Mouse (Mus musculus): Measurements from ENCODE around the gene Vmn2r19. TPM values are rescaled to one million over a fixed set of nuclear protein-coding genes. Genes with fewer than 3 reads are reported as not detected.

The Vmn2r19 gene
- not detected in 2 replicates for polyA plus RNA-seq (2015; fragmentation: Nextera tagmentation; extraction: Ambion mirVana)

DNA sequence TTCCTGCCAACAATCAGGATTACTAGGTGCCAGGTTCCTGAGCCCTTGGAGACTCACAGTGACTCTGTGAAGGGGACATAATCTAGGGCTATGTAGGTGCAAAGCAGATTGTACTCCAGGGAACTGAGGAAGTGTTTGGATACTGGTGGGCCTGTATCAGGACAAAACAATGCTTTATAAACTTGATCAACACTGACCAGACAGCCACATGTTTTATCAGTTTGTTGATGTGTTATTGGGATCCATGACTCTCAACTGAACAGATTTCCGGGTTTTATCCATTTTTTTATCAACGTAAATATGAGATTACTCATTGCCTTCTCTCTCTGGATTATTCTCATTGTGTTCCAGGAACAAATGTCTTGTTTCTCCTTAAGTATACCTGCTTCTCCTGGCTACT lies at the start of gene Vmn2r19:
Gene Vmn2r19 (plus strand): TSS at position 301 of the 400 bp plus-strand sequence.
- no peak within 1 kb of the TSS for H3K27ac ChIP-seq (ENCODE audit: low read length)
- no peak within 1 kb of the TSS for H3K4me2 ChIP-seq (ENCODE audit: low read depth, low read length)
- no peak within 1 kb of the TSS for H3K4me3 ChIP-seq (ENCODE audit: low read length)
- no peak within 1 kb of the TSS for H3K9ac ChIP-seq (ENCODE audit: low read length)
- H3K36me3 ChIP-seq (ENCODE audit: control insufficient read depth, insufficient read depth): no peaks in the 10 kb centered on the region
- 78% methylated on average over 2 of the region's 2 CpGs for WGBS
- H3K4me1 ChIP-seq (ENCODE audit: control insufficient read depth, insufficient read depth, low read length): no peaks in the 10 kb centered on the region
- H3K27me3 ChIP-seq (ENCODE audit: control insufficient read depth, insufficient read depth, low read length): no peaks in the 10 kb centered on the region
- H3K9me3 ChIP-seq (replicated peaks; ENCODE audit: control insufficient read depth, low read length): no peaks in the 10 kb centered on the region; the same call in 1 of the 2 replicates
- no peak for ATAC-seq (replicated peaks; ENCODE audit: extremely low read depth, insufficient read depth, low FRiP score)

DNA sequence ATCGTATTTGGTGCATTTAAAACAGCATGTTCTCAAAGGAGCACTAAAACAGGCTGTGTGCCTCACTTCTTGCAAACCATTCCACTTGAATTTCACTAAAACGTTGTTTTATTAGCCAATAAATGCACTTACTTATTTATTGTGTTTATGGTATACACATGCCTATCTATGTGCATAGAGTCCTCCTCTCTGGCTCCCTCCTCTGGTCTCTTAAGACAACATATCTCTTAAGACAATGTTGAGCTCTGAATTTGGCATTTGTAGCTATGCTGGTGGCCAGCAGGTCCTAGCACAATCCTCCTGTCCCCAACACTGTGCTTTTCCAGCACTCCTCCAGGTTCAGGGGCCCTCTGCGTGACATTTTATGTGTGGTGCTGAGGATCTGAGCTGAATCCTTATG lies 49.2 kb upstream of the Vmn2r19 start:
- H3K27me3 ChIP-seq (ENCODE audit: control insufficient read depth, insufficient read depth, low read length): no peaks in the 10 kb centered on the region
- no peak for ATAC-seq (replicated peaks; ENCODE audit: extremely low read depth, insufficient read depth, low FRiP score)
- H3K4me2 ChIP-seq (ENCODE audit: low read depth, low read length): no peak overlapping the region
- H3K9me3 ChIP-seq (replicated peaks; ENCODE audit: control insufficient read depth, low read length): no peaks in the 10 kb centered on the region; the same call in 1 of the 2 replicates
- H3K9ac ChIP-seq (ENCODE audit: low read length): no peak overlapping the region
- WGBS: 70% methylated on average over 3 of the region's 3 CpGs
- H3K4me1 ChIP-seq (ENCODE audit: control insufficient read depth, insufficient read depth, low read length): no peaks in the 10 kb centered on the region
- H3K36me3 ChIP-seq (ENCODE audit: control insufficient read depth, insufficient read depth): no peaks in the 10 kb centered on the region
- H3K27ac ChIP-seq (ENCODE audit: low read length): no peak overlapping the region
- H3K4me3 ChIP-seq (ENCODE audit: low read length): no peak overlapping the region

DNA sequence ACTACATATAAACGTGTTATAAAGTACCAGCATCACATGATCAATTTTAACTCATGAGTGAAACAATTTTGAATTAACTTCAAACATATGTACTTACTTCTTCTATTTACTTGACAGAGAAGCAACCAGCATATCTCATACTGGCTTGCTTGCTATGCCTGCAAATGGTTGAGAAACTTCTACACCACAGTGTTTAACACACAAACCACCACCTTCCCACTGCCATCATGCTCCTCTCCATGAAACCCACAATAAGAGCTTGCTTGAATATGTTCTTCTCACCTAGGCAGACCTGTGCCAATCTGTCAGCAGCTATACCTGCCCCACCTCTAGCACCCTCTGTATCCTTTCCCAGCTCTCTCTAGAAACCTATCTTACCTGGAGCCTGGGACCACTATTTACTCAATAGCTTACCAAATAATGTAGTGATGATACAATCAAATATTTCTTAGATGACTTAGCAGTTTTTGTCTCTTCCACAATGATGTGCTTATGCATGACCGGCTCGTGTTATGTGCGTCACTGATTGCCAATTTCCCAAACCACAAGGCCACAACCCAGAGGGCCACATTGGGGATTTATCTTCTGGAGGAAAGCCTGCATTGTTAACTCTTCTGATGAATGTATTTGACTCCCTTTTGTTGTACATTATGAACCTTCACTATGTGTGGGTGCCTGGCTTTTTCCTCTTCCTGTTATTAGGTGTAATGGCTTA lies 48.1 kb upstream of the Vmn2r19 start:
- Histone ChIP-seq H3K36me3 (ENCODE audit: control insufficient read depth, insufficient read depth) (no peaks in the 10 kb centered on the region), H3K4me3 (ENCODE audit: low read length) (no peak overlapping the region), H3K27me3 (ENCODE audit: control insufficient read depth, insufficient read depth, low read length) (no peaks in the 10 kb centered on the region), H3K27ac (ENCODE audit: low read length) (no peak overlapping the region), H3K9ac (ENCODE audit: low read length) (no peak overlapping the region), H3K4me2 (ENCODE audit: low read depth, low read length) (no peak overlapping the region), H3K9me3 (replicated peaks; ENCODE audit: control insufficient read depth, low read length) (no peaks in the 10 kb centered on the region; the same call in 1 of the 2 replicates), H3K4me1 (ENCODE audit: control insufficient read depth, insufficient read depth, low read length) (no peaks in the 10 kb centered on the region)
- 69% methylated on average over 4 of the region's 4 CpGs for WGBS
- ATAC-seq (replicated peaks; ENCODE audit: extremely low read depth, insufficient read depth, low FRiP score): no peak

DNA sequence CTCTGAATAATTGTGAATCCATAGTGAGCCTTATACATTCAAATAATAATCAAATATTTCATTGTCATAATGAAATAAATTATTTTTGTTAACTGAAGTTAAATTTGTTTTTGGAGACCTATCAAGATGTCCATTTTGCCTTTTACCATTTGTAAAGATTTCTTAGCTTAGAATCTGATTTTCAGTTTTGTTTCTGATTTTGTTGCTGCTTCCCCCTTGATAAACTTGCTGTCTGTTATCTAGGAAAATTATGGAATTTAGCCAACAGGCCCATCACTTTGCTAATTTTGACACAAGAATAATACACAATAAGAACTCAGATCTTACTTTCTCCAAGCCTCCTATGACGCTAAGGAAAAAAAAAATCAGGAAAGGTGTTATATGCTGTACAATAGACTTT lies 47.3 kb upstream of the Vmn2r19 start:
- H3K36me3 ChIP-seq (ENCODE audit: control insufficient read depth, insufficient read depth): no peaks in the 10 kb centered on the region
- H3K4me3 ChIP-seq (ENCODE audit: low read length): no peak overlapping the region
- H3K9ac ChIP-seq (ENCODE audit: low read length): no peak overlapping the region
- no peaks in the 10 kb centered on the region for H3K27me3 ChIP-seq (ENCODE audit: control insufficient read depth, insufficient read depth, low read length)
- no peak overlapping the region for H3K27ac ChIP-seq (ENCODE audit: low read length)
- no peaks in the 10 kb centered on the region; the same call in 1 of the 2 replicates for H3K9me3 ChIP-seq (replicated peaks; ENCODE audit: control insufficient read depth, low read length)
- ATAC-seq (replicated peaks; ENCODE audit: extremely low read depth, insufficient read depth, low FRiP score): no peak
- H3K4me2 ChIP-seq (ENCODE audit: low read depth, low read length): no peak overlapping the region
- no peaks in the 10 kb centered on the region for H3K4me1 ChIP-seq (ENCODE audit: control insufficient read depth, insufficient read depth, low read length)
- WGBS: 69% methylated on average over 1 of the region's 1 CpGs

DNA sequence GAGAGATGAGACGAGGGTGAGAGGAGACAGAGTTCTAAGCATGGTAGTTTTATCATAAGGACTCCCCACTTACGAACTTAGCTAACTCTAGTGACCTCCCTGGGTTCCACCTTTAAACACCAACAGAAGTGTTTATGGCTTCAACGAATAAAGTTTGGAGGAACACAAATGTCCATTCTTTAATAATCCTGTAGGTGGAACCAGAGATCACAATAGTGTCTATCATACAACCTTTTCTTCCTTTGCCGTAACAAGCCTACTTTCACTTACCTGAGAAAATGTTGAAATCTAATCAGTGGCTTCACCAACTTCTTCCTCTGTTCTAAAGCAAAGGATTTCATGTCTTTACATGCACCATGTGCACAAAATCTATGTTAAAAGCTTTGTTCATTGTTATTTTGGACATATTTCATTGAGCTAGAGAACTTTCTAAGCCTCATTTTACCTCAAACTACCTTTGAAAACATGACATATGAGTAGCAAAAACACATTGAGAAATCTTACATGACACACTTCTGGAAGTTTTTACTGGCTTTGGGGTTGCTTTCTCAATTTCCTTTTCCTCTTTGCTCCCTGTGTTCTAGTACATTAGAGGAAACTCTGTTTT lies 46.5 kb upstream of the Vmn2r19 start, which contains the start of gene Clec4d:
Gene Clec4d (plus strand): TSS at position 557 of the 607 bp plus-strand sequence.
- no peak for ATAC-seq (replicated peaks; ENCODE audit: extremely low read depth, insufficient read depth, low FRiP score)
- WGBS: 62% methylated on average over 4 of the region's 4 CpGs
- no peaks in the 10 kb centered on the region for H3K36me3 ChIP-seq (ENCODE audit: control insufficient read depth, insufficient read depth)
- no peak within 1 kb of the TSS for H3K27ac ChIP-seq (ENCODE audit: low read length)
- no peak within 1 kb of the TSS for H3K4me3 ChIP-seq (ENCODE audit: low read length)
- H3K27me3 ChIP-seq (ENCODE audit: control insufficient read depth, insufficient read depth, low read length): no peaks in the 10 kb centered on the region
- H3K9me3 ChIP-seq (replicated peaks; ENCODE audit: control insufficient read depth, low read length): no peaks in the 10 kb centered on the region; the same call in 1 of the 2 replicates
- H3K9ac ChIP-seq (ENCODE audit: low read length): no peak within 1 kb of the TSS
- no peaks in the 10 kb centered on the region for H3K4me1 ChIP-seq (ENCODE audit: control insufficient read depth, insufficient read depth, low read length)
- no peak within 1 kb of the TSS for H3K4me2 ChIP-seq (ENCODE audit: low read depth, low read length)

DNA sequence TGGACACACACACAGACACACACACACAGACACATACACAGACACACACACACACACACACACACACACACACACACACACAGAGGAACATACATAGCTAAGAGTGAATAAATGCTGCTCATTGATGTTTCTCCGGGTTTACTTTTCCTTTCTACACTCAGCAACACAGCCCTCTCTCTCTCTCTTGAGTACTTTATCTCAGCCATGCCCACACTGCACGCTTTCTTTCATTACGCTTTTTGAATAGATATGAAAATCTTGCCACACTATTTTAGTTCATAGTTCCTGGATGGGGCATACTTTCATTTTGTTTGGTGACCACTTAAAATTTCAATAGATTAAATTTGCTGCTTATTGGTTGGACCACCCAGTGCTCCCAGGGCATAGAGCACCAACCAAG lies 43.9 kb upstream of the Vmn2r19 start:
- H3K27me3 ChIP-seq (ENCODE audit: control insufficient read depth, insufficient read depth, low read length): no peaks in the 10 kb centered on the region
- no peak overlapping the region for H3K4me3 ChIP-seq (ENCODE audit: low read length)
- H3K9ac ChIP-seq (ENCODE audit: low read length): no peak overlapping the region
- H3K36me3 ChIP-seq (ENCODE audit: control insufficient read depth, insufficient read depth): no peaks in the 10 kb centered on the region
- no peaks in the 10 kb centered on the region for H3K4me1 ChIP-seq (ENCODE audit: control insufficient read depth, insufficient read depth, low read length)
- ATAC-seq (replicated peaks; ENCODE audit: extremely low read depth, insufficient read depth, low FRiP score): no peak
- 79% methylated on average over 3 of the region's 3 CpGs for WGBS
- no peak overlapping the region for H3K27ac ChIP-seq (ENCODE audit: low read length)
- H3K9me3 ChIP-seq (replicated peaks; ENCODE audit: control insufficient read depth, low read length): no peaks in the 10 kb centered on the region
- H3K4me2 ChIP-seq (ENCODE audit: low read depth, low read length): no peak overlapping the region

DNA sequence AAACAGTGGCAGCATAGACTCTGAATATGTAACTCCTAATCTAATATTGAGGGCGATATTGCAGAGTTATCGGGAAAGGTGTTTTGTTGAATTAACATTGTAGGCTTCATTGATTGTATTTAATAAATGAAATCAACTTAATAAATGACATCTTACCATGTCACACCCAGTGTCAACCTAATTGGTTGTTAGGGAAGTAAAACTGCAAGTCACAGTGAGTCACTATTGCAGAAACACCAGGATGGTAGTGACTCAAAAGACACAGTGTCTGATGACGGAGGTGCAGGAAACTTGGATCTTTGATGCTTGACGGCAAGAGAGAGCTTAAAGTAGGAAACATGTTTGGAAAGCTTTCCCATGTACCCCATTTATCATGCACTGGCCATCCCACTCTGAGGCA lies 42.3 kb upstream of the Vmn2r19 start:
- no peak overlapping the region for H3K27ac ChIP-seq (ENCODE audit: low read length)
- no peak overlapping the region for H3K4me2 ChIP-seq (ENCODE audit: low read depth, low read length)
- ATAC-seq (replicated peaks; ENCODE audit: extremely low read depth, insufficient read depth, low FRiP score): no peak
- 0 out of 2 replicates have a peak, but pooled peaks cover 2% of the 10 kb centered on the region for H3K9me3 ChIP-seq (replicated peaks; ENCODE audit: control insufficient read depth, low read length)
- WGBS: 82% methylated on average over 4 of the region's 4 CpGs
- no peak overlapping the region for H3K9ac ChIP-seq (ENCODE audit: low read length)
- no peaks in the 10 kb centered on the region for H3K27me3 ChIP-seq (ENCODE audit: control insufficient read depth, insufficient read depth, low read length)
- H3K36me3 ChIP-seq (ENCODE audit: control insufficient read depth, insufficient read depth): no peaks in the 10 kb centered on the region
- no peak overlapping the region for H3K4me3 ChIP-seq (ENCODE audit: low read length)
- no peaks in the 10 kb centered on the region for H3K4me1 ChIP-seq (ENCODE audit: control insufficient read depth, insufficient read depth, low read length)

DNA sequence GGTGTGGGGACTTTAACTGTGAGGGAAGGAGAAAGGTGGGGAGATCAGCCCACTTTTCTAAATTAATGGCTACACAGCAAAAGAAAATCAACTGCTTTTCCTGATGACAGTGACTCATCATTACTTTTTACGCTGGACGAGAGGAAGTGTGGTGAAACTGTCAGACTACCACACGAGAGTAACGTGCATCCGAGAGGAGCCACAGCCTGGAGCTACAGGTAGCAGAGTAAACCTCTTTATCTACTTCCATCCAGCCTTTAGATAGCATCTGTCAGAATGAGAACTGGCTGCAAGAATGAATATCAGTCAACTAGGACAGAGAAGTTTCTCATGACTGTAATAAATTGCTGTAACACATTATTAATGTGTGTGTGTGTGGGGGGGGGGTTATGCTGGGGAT lies 41.2 kb upstream of the Vmn2r19 start:
- 79% methylated on average over 5 of the region's 5 CpGs for WGBS
- ATAC-seq (replicated peaks; ENCODE audit: extremely low read depth, insufficient read depth, low FRiP score): no peak
- Histone ChIP-seq H3K4me1 (ENCODE audit: control insufficient read depth, insufficient read depth, low read length) (no peaks in the 10 kb centered on the region), H3K9me3 (replicated peaks; ENCODE audit: control insufficient read depth, low read length) (0 out of 2 replicates have a peak, but pooled peaks cover 2% of the 10 kb centered on the region), H3K9ac (ENCODE audit: low read length) (no peak overlapping the region), H3K36me3 (ENCODE audit: control insufficient read depth, insufficient read depth) (no peaks in the 10 kb centered on the region), H3K4me2 (ENCODE audit: low read depth, low read length) (no peak overlapping the region), H3K4me3 (ENCODE audit: low read length) (no peak overlapping the region), H3K27ac (ENCODE audit: low read length) (no peak overlapping the region), H3K27me3 (ENCODE audit: control insufficient read depth, insufficient read depth, low read length) (no peaks in the 10 kb centered on the region)

DNA sequence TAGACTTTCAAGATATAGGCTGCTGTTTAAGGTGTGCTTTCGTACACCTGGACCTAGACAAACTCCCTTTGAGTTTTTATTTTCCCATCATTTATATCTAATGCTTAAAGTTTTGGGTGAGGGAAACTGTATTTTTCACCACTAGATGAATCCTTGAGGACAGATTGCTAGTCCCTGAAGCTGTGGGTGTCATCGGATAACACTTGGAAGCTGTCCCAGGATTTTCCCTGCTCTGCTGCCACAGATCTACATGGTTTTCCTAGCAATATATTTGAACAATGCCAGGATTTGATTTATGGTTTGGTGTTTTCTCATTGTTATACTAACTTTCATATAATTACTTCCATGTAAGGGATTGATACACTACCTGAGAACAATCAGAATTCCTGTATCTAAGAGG lies 28.7 kb upstream of the Vmn2r19 start:
- Histone ChIP-seq H3K27me3 (ENCODE audit: control insufficient read depth, insufficient read depth, low read length) (no peaks in the 10 kb centered on the region), H3K27ac (ENCODE audit: low read length) (no peak overlapping the region), H3K9ac (ENCODE audit: low read length) (no peak overlapping the region), H3K4me3 (ENCODE audit: low read length) (no peak overlapping the region), H3K9me3 (replicated peaks; ENCODE audit: control insufficient read depth, low read length) (no peaks in the 10 kb centered on the region), H3K4me2 (ENCODE audit: low read depth, low read length) (no peak overlapping the region), H3K36me3 (ENCODE audit: control insufficient read depth, insufficient read depth) (no peaks in the 10 kb centered on the region), H3K4me1 (ENCODE audit: control insufficient read depth, insufficient read depth, low read length) (no peaks in the 10 kb centered on the region)
- WGBS: 82% methylated on average over 2 of the region's 2 CpGs
- ATAC-seq (replicated peaks; ENCODE audit: extremely low read depth, insufficient read depth, low FRiP score): no peak

All from heart, embryonic 16.5 days (tissue).